Mouse (Mus musculus) R1 (cell line): ENCODE measurements at regions not wholly inside any gene's neighbourhood (a gene's known extent, or its start where the extent isn't known, plus 50 kb on each side); places are given as distances from the start of the nearest gene placed in this dataset.

Experiments used
- DNase-seq: peaks from one replicate; pipeline ENCODE4 v3.0.0-alpha.2; 2018; ENCODE audit warnings: low read depth, low spot score

- DNase-seq = no peak
Observed at GRCm38 (mm10) chr11:32136066-32136465, 64.0 kb downstream of the Il9r start.

- no peak for DNase-seq
Observed at GRCm38 (mm10) chr11:32133996-32134395, 66.1 kb downstream of the Il9r start.

- DNase-seq = peak; percentile 65
Observed at GRCm38 (mm10) chr11:32132008-32132615, 68.0 kb downstream of the Il9r start.

- no peak for DNase-seq
Observed at GRCm38 (mm10) chr11:32128551-32128950, 71.5 kb downstream of the Il9r start.

GRCm38 (mm10) chr11:32128018-32128417, 72.1 kb downstream of the Il9r start:
- no peak for DNase-seq

- no peak for DNase-seq
Observed at GRCm38 (mm10) chr11:32127401-32127817, 72.7 kb downstream of the Il9r start.

- no peak for DNase-seq
Observed at GRCm38 (mm10) chr11:32126786-32127185, 73.3 kb downstream of the Il9r start.

GRCm38 (mm10) chr11:32126311-32126698, 73.8 kb downstream of the Il9r start:
- no peak for DNase-seq

GRCm38 (mm10) chr11:32125586-32126310, 74.3 kb downstream of the Il9r start:
- no peak for DNase-seq

GRCm38 (mm10) chr11:32120596-32120995, 79.5 kb downstream of the Il9r start:
- no peak for DNase-seq

GRCm38 (mm10) chr11:32118844-32119629, 81.0 kb downstream of the Il9r start:
- DNase-seq = peak; percentile 35

GRCm38 (mm10) chr11:32117930-32118329, 82.1 kb downstream of the Il9r start:
- DNase-seq = no peak

- DNase-seq = peak; percentile 87
Observed at GRCm38 (mm10) chr11:32113118-32113826, 86.8 kb downstream of the Il9r start.

GRCm38 (mm10) chr11:32112521-32112920, 87.6 kb downstream of the Il9r start:
- DNase-seq = no peak

- DNase-seq = no peak
Observed at GRCm38 (mm10) chr11:32111841-32112240, 88.2 kb downstream of the Il9r start.

GRCm38 (mm10) chr11:32109911-32110310, 90.2 kb downstream of the Il9r start:
- peak; percentile 65 for DNase-seq
